Mouse (Mus musculus): ENCODE measurements around the gene Rassf4. TPM values are rescaled to one million over a fixed set of nuclear protein-coding genes. Genes with fewer than 3 reads are reported as not detected.
"Not testable (repeated sequence)": the region's sequence is repeated elsewhere in the genome, so short reads cannot be mapped to it uniquely, and the experiment has no call there.

The Rassf4 gene
- total RNA-seq, 2 experiments from 2014 or later: 5.4 to 6.3 TPM

- peak; percentile 91 for DNase-seq
Observed at GRCm38 (mm10) chr6:116635251-116636180, 38.2 kb downstream of the Rassf4 start.

GRCm38 (mm10) chr6:116633741-116634695, 39.7 kb downstream of the Rassf4 start:
- DNase-seq: no peak

- DNase-seq: peak; percentile 91
Observed at GRCm38 (mm10) chr6:116632129-116632528, 41.6 kb downstream of the Rassf4 start.

GRCm38 (mm10) chr6:116629766-116630165, 44.0 kb downstream of the Rassf4 start:
- DNase-seq: no peak

- DNase-seq: peak; percentile 75
Observed at GRCm38 (mm10) chr6:116628539-116629171, 45.1 kb downstream of the Rassf4 start, which contains the start of gene Zfp422. TSS of gene Zfp422 (minus strand) at chr6:116628999.

- no peak for DNase-seq
Observed at GRCm38 (mm10) chr6:116628095-116628494, 45.7 kb downstream of the Rassf4 start.

- not testable (repeated sequence) for DNase-seq
Observed at GRCm38 (mm10) chr6:116626417-116626816, 47.3 kb downstream of the Rassf4 start.

GRCm38 (mm10) chr6:116621318-116622023, 52.3 kb downstream of the Rassf4 start:
- DNase-seq: no peak

GRCm38 (mm10) chr6:116618073-116618472, 55.7 kb downstream of the Rassf4 start:
- DNase-seq: no peak

GRCm38 (mm10) chr6:116615719-116616118, 58.0 kb downstream of the Rassf4 start:
- DNase-seq: peak; percentile 73

GRCm38 (mm10) chr6:116607230-116607629, 66.5 kb downstream of the Rassf4 start:
- no peak for DNase-seq

GRCm38 (mm10) chr6:116600969-116601368, 72.8 kb downstream of the Rassf4 start:
- not testable (repeated sequence) for DNase-seq

- DNase-seq: no peak
Observed at GRCm38 (mm10) chr6:116584095-116584494, 89.7 kb downstream of the Rassf4 start, which contains the start of gene Olfr215. TSS of gene Olfr215 (minus strand) at chr6:116584195.

Small RNA genes within 50 kb of the gene (microRNA-seq; reads per million reads assigned to microRNA genes)
- gene Mir7043: 0 reads per million in 2 experiments

Other genes with a start within 250 kb of the Rassf4 start
- 1 to 10 TPM; 6.3 to 6.7 TPM for gene Alox5, start 212.8 kb downstream of the Rassf4 start, total RNA-seq (2021)
- gene Olfr211, start 184.9 kb downstream of the Rassf4 start, total RNA-seq (2021): not detected
- gene Olfr212, start 167.4 kb downstream of the Rassf4 start, total RNA-seq (2021): under 1 TPM in 1 of 2 experiments, not detected in 1; 0.12 TPM
- not detected for gene Olfr213, start 135.5 kb downstream of the Rassf4 start, total RNA-seq (2021)
- gene Gm5580, start 122.8 kb downstream of the Rassf4 start, total RNA-seq (2021): 1 to 10 TPM; 4.0 to 4.4 TPM
- not detected for gene Olfr214, start 119.7 kb downstream of the Rassf4 start, total RNA-seq (2021)
- gene Olfr215, start 89.8 kb downstream of the Rassf4 start, total RNA-seq (2021): not detected
- gene Zfp422, start 45.0 kb downstream of the Rassf4 start, total RNA-seq (2021): 10 to 100 TPM; 36.7 to 43.5 TPM
- 10 to 100 TPM; 36.8 to 42.9 TPM for gene Depp1, start 23.3 kb downstream of the Rassf4 start, total RNA-seq (2021)
- under 1 TPM; 0.17 to 0.29 TPM for gene Tmem72, start 43.0 kb upstream of the Rassf4 start, total RNA-seq (2021)

Data from heart, postnatal 4 days (tissue).